Mouse (Mus musculus): ENCODE results near the gene Ccdc38.

The Ccdc38 gene

GRCm38 (mm10) chr10:93611419-93612007 lies 71.1 kb downstream of the Ccdc38 start:
- peak; percentile 67 to 77 for DNase-seq

GRCm38 (mm10) chr10:93614850-93615249 lies 74.4 kb downstream of the Ccdc38 start:
- DNase-seq: no peak

- DNase-seq: no peak
These were observed 80.2 kb downstream of the Ccdc38 start for GRCm38 (mm10) chr10:93620438-93621179.

- DNase-seq: no peak
These were observed 83.3 kb downstream of the Ccdc38 start for GRCm38 (mm10) chr10:93623725-93624124.

- no peak for DNase-seq
These were observed 83.7 kb downstream of the Ccdc38 start for GRCm38 (mm10) chr10:93624151-93624550.

GRCm38 (mm10) chr10:93630310-93630709 lies 89.9 kb downstream of the Ccdc38 start:
- no peak for DNase-seq

- no peak for DNase-seq
These were observed 91.7 kb downstream of the Ccdc38 start for GRCm38 (mm10) chr10:93632086-93632485.

- DNase-seq: peak; percentile 91 to 94
These were observed 93.1 kb downstream of the Ccdc38 start for GRCm38 (mm10) chr10:93633563-93633962.
